Mouse (Mus musculus) kidney, adult 10 weeks (tissue): Measurements from ENCODE around the gene Olfr1441. TPM values are rescaled to one million over a fixed set of nuclear protein-coding genes. Genes with fewer than 3 reads are reported as not detected.

Source experiments
- polyA plus RNA-seq: library from polyadenylated mRNA; stranded (reverse); fragments of 350-450 nt; fragmentation: Illumina TruSeq; extraction: RNeasy Lipid Tissue Mini Kit (QIAGEN cat#74804); gene quantifications from one replicate; pipeline ENCODE4 v1.2.3, GENCODE M21; 2014; ENCODE audit warnings: low read depth, low replicate concordance

The Olfr1441 gene
- polyA plus RNA-seq, result not detected

GRCm38 (mm10) chr19:12417361-12417760, at the start of gene Olfr1441:
Gene Olfr1441 (plus strand): TSS chr19:12417433.

GRCm38 (mm10) chr19:12386979-12387378, 30.3 kb upstream of the Olfr1441 start, which contains the start of gene Olfr1440:
Gene Olfr1440 (plus strand): TSS chr19:12387279.

GRCm38 (mm10) chr19:12427605-12428004, 10.4 kb downstream of the Olfr1441 start, which contains the start of gene Pfpl:
Gene Pfpl (plus strand): TSS chr19:12427905.

GRCm38 (mm10) chr19:12460282-12461249, 43.3 kb downstream of the Olfr1441 start, which contains the start of gene Mpeg1:
Gene Mpeg1 (plus strand): TSS chr19:12460779.

Other genes starting within 250 kb of the Olfr1441 start
- gene Olfr1555-ps1, start 247.3 kb upstream of the Olfr1441 start, polyA plus RNA-seq, result not detected
- not detected for gene Olfr1431, start 216.8 kb upstream of the Olfr1441 start, polyA plus RNA-seq
- not detected for gene Olfr1432, start 184.8 kb upstream of the Olfr1441 start, polyA plus RNA-seq
- not detected for gene Olfr262, start 175.8 kb upstream of the Olfr1441 start, polyA plus RNA-seq
- gene Olfr235, start 156.4 kb upstream of the Olfr1441 start, polyA plus RNA-seq, result not detected
- gene Olfr1434, start 137.6 kb upstream of the Olfr1441 start, polyA plus RNA-seq, result not detected
- not detected for gene Olfr1436, start 118.3 kb upstream of the Olfr1441 start, polyA plus RNA-seq
- not detected for gene Olfr1437, start 92.3 kb upstream of the Olfr1441 start, polyA plus RNA-seq
- not detected for gene Olfr1438-ps1, start 81.5 kb upstream of the Olfr1441 start, polyA plus RNA-seq
- gene Olfr1440, start 30.2 kb upstream of the Olfr1441 start, polyA plus RNA-seq, result not detected
- not detected for gene Pfpl, start 10.5 kb downstream of the Olfr1441 start, polyA plus RNA-seq
- gene Mpeg1, start 43.3 kb downstream of the Olfr1441 start, polyA plus RNA-seq, result 12.6 TPM
- gene Dtx4, start 84.0 kb downstream of the Olfr1441 start, polyA plus RNA-seq, result 15.2 TPM
- gene Fam111a, start 128.3 kb downstream of the Olfr1441 start, polyA plus RNA-seq, result 7.9 TPM
- 9.9 TPM for gene Gm4952, start 182.5 kb downstream of the Olfr1441 start, polyA plus RNA-seq
- 2,240 TPM for gene Glyat, start 215.9 kb downstream of the Olfr1441 start, polyA plus RNA-seq